Mouse (Mus musculus): ENCODE results near the gene Krt15.

Krt15 gene

GRCm38 (mm10) chr11:100135731-100136130 lies at the start of gene Krt15:
TSS of gene Krt15 (minus strand) at chr11:100135928.
- no peak for DNase-seq (ENCODE audit: low read depth, low spot score)

GRCm38 (mm10) chr11:100181725-100182124 lies 46.0 kb upstream of the Krt15 start:
- no peak for DNase-seq (ENCODE audit: low read depth, low spot score)

- DNase-seq (ENCODE audit: low read depth, low spot score): no peak
These were observed 43.5 kb upstream of the Krt15 start for GRCm38 (mm10) chr11:100179260-100179659.

- DNase-seq (ENCODE audit: low read depth, low spot score): no peak
These were observed 42.6 kb upstream of the Krt15 start for GRCm38 (mm10) chr11:100178307-100178706.

GRCm38 (mm10) chr11:100176791-100177190 lies 41.1 kb upstream of the Krt15 start:
- DNase-seq (ENCODE audit: low read depth, low spot score): no peak

GRCm38 (mm10) chr11:100168765-100169762 lies 33.3 kb upstream of the Krt15 start:
- DNase-seq (ENCODE audit: low read depth, low spot score): peak; percentile 74

- DNase-seq (ENCODE audit: low read depth, low spot score): no peak
These were observed 32.3 kb upstream of the Krt15 start for GRCm38 (mm10) chr11:100168071-100168470.

- no peak for DNase-seq (ENCODE audit: low read depth, low spot score)
These were observed 28.7 kb upstream of the Krt15 start for GRCm38 (mm10) chr11:100164392-100164791.

- no peak for DNase-seq (ENCODE audit: low read depth, low spot score)
These were observed 22.3 kb upstream of the Krt15 start for GRCm38 (mm10) chr11:100157908-100158477.

GRCm38 (mm10) chr11:100157331-100157730 lies 21.6 kb upstream of the Krt15 start:
- DNase-seq (ENCODE audit: low read depth, low spot score): no peak

- DNase-seq (ENCODE audit: low read depth, low spot score): no peak
These were observed 19.9 kb upstream of the Krt15 start for GRCm38 (mm10) chr11:100155497-100156255.

- no peak for DNase-seq (ENCODE audit: low read depth, low spot score)
These were observed 13.0 kb upstream of the Krt15 start, which contains the start of gene Krt19 for GRCm38 (mm10) chr11:100148615-100149330. TSS of gene Krt19 (minus strand) at chr11:100148665.

GRCm38 (mm10) chr11:100147566-100148353 lies 12.0 kb upstream of the Krt15 start:
- DNase-seq (ENCODE audit: low read depth, low spot score): no peak

GRCm38 (mm10) chr11:100145858-100146560 lies 10.3 kb upstream of the Krt15 start:
- no peak for DNase-seq (ENCODE audit: low read depth, low spot score)

- no peak for DNase-seq (ENCODE audit: low read depth, low spot score)
These were observed 9.4 kb upstream of the Krt15 start for GRCm38 (mm10) chr11:100145104-100145503.

GRCm38 (mm10) chr11:100140966-100141365 lies 5.2 kb upstream of the Krt15 start:
- no peak for DNase-seq (ENCODE audit: low read depth, low spot score)

GRCm38 (mm10) chr11:100139391-100139790 lies 3.7 kb upstream of the Krt15 start:
- DNase-seq (ENCODE audit: low read depth, low spot score): no peak

- no peak for DNase-seq (ENCODE audit: low read depth, low spot score)
These were observed 3.1 kb upstream of the Krt15 start for GRCm38 (mm10) chr11:100138809-100139208.

GRCm38 (mm10) chr11:100137693-100138092 lies 2.0 kb upstream of the Krt15 start:
- DNase-seq (ENCODE audit: low read depth, low spot score): no peak

GRCm38 (mm10) chr11:100136559-100136958 lies 831 bp upstream of the Krt15 start:
- no peak for DNase-seq (ENCODE audit: low read depth, low spot score)
